Mouse (Mus musculus) lung, postnatal 14 days (tissue): ENCODE measurements at regions not wholly inside any gene's neighbourhood (a gene's known extent, or its start where the extent isn't known, plus 50 kb on each side); places are given as distances from the start of the nearest gene placed in this dataset.

Experiments used
- DNase-seq: peaks from one replicate; pipeline ENCODE4 v3.0.0; 2021

DNA sequence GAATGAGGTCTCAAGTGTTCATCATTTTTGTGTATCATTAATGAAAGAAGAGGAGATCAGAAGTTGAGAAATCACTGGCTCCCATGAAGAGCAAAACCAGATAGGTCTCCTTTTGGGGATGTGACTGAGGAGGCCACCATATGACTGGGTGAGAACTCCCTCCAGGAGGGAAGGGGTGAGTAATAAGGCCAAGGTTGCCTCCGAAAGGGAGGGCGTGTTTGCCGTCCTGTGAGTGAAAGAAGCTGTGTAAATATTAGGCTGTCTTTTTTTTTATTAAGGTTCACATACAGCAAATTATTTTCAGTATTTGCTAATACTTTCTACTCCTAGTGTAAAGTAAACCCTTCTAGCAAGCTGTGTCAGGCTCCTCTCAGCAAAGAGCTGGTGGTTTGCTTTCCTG is 116.7 kb upstream of the Pik3r1 start:
- DNase-seq, result no peak

DNA sequence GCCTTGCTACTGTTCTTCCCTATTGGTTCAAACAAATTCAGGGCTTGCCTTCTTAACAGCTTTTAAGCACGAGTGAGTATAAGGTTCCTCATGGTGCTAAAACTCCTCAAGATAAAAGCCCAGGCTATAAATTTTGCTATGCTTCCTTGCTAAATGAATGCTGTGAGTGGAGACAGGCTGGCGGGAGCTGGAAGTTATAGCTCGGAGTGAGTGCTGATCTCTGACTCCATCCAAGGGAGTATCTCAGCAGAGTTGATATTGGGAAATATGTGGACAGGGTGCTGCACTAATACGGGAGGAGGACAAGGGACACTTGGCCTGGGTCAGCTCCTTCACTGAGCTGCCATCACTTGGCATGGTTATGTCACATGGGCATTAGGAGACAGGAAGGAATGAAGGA is 123.5 kb upstream of the Pik3r1 start:
- DNase-seq, result no peak

DNA sequence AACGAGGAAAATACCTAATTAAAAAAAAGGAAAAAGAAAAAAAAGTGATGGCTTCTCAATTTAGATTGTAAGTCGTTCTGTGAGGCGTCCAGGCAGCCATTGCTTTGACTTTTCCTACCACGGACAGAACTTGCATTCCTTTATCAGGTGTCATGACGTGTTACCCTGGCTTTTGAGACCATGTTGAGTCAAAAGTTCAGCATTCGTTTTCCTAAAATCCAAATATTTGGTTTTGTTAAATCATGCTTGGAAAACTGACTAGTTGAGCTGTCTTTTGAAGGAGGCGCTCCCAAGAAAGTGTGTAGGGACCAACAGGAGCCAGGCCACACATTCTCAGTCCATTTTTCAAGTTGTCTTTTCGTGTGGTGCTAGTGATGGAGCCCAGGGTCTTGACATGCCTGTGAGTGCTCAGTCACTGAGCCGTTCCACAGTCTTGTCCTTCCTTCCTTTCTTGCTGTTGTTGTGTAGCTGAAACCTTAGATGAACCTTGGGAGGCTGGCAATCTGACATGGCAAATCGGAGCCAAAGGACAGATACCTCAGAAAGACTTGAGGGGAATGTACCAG is 125.1 kb upstream of the Pik3r1 start:
- DNase-seq, result no peak

DNA sequence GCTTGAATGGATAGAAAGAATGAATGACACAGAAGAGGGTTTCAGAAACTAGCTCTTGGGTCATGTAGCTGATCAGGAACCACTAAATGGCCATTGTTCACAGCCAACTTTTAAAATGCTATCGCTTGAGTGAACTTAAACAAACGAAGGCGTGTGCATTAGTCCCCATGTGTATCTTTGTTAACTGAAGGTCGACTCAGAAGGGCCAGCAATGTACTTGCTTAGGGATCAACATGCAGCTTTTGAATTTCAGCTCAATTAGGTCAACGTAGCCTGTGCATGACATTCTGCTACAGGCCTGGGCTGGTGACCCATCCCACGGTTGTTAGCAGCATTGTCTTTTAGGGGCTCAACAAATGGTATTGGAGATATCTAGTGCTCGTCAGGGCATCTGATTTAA is 127.1 kb upstream of the Pik3r1 start:
- DNase-seq, result no peak

DNA sequence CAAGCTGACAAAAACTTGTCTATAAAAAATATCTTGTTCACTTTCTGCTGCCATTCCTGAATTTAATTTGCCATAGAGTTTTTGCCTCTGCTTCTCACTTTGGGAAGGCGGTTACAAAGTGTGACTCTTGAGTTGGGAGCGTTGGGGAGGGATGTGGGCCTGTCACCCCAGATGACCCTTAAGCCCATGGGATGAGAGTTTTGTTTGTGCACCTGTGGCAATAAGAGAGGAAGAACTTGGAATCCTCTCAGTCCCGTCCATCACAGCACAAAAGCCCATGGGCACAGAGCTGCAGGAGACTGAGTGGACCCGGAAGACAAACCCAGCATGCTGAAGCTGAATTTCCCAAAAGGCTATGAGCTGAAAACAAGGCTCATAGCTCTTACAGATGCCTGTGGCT is 127.7 kb upstream of the Pik3r1 start:
- no peak for DNase-seq

DNA sequence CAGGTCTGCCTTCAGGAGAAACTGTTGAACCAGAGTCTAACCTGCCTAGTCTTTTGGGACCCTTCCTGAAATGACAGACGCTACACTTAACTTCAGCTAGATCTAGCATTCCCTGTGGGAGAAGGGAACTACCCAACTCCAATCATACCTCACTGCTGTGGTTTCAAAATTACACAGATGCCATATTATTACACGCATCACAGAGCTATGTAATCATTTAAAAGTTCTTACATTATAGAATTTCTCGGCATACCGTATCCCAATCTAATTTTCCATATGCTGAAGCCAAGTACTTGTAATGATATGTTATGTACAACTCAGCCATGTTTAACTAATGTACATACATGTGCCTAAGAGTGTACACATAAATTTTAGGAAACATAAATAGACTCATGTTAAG is 128.9 kb upstream of the Pik3r1 start:
- DNase-seq, result no peak

DNA sequence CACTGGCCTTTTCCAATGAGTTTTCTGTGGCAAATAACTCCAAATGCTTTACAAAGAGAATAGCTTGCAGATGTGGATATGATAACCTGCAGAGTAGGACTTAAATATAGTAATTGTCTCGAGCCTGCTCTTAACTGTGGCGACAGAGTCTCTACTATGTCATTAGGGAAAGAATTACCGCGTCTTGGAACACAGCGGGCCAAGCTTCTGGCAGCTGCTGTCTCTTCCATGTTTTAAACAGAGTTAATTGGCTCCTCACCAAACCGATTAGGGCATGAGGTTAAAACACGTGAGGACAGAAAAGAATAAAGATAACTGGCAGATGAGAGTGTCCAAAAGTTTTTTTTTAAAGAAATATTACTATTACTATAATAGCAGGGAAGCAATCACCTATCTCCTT is 134.2 kb upstream of the Pik3r1 start:
- DNase-seq, result no peak

DNA sequence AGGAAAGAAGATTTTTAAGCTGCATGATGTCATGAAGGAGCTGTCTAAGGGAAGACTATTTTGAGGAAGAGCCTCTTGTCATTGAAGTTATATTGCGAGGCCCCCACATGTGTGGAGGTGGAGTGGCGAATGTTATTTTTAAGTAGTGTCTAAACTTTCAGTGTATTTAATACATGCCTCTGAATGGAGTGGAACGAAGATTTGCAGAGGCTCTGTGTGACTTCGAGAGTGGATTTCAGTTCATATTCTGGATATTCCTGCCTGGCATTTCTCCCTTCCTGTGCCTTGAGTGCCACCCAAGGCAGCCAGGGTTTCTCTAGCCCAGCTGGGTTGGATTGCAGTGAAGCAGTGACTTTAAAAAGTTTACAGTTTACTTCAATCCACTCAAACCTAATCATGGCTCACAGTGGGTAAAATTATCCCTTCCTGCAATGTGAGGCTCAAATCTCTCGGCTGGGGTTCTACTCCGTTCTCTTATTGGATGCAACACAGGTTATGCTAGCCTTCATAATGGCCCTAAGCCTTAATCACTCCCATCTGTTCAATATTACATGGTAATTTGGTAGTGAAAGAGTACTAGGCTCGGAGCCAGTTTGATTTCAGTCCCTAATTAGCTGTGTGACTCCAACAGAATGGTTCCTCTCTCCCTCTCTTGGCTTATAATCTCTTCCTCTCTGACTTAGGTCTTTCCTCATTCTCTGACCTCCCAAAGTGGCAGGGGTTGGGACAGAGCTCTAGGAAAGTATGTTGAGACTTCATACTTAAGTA is 138.1 kb upstream of the Pik3r1 start:
- DNase-seq, result no peak

DNA sequence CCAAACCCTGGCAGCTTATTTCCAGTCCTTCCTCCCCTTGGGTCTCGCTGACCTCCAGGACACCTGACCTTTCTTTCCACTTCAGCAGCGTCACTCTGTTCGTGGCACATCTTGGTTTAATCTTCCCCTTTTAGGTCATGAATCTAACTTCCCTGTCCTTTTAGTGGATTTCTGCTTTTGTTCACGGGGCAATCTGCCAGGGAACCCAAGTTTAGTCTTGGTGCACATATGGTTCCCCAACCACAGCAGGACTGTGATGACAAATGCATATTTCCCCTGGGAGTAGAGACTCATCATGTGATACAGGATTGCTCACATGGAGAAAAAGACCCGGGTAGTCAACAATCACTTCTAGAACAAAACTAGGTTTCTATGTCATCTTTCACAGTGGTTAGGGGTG is 141.0 kb upstream of the Pik3r1 start:
- peak; percentile 17 for DNase-seq

DNA sequence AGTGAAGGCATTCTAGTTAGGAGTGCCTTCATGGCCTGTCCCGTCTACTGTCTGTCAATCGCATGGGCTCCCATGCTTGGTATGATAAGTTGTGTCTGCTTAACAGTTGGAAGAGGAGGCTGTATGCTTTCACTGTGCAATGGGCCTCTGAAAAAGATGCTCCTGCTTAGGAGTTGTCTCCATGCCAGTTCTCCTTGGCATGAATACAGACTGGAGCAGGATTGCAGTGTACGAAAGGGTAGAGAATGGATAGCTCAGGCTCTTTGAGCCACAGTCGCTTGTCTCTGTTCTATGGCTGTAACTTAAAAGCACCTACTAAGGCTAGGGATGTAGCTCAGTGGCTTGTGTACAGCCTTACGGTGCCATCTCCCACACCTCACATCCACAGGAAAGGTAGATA is 142.7 kb upstream of the Pik3r1 start:
- no peak for DNase-seq

DNA sequence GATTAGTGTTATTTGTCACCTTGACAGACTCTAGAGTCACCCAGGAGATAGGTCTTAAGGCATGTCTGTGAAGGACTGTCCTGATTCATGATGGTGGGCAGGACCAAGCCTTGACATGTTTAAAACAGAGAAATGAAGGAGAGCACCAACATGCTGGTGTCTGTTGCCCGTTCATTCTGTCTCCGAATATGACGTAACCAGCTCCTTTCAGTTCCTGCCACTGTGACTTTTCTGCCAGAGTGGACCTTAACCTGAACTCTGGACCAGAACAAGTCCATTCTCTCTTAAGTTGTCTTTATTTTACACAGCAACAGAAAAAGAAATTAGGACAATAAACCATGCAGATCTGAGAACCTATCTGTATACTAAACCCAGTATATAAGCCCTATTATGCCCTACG is 146.1 kb upstream of the Pik3r1 start:
- DNase-seq, result no peak

DNA sequence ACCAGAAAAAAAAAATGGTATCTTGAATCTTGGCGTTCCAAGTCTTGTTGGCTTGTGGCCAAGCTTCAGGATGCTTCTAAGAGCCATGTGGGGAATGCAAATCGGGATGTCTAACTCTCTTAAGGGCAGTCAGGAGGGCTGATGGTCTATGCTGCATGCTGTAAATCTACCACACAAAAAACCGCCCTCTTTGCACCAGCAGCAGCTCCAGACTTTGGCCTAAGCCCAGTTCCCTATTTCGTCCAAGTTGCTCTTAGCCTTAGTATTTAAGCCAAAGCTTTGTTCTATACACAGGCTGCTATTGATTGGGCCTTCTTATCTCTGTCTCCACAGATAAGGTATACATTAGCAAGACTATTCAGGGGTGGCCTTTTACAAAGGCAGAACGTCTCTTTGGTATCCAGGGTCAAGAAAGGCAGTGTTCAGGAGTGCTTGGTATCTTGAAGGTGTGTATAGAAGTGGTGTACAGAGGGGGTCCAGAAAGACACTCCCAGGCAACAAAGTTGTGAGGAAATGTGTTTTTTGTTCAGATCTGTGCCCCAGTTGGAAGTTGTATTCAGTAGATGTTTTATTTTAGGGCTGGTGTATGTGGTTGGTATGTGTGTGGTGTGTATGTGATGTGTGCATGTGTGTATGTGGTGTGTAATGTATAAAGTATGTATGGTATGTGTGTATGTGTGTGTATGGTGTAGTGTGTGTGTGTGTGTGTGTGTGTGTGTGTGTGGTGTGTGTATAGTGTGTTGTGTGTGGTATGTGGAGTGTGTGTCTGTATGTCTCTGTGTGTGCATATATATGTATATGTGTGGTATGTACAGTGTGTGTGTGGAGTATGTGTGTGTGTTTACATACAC is 146.9 kb upstream of the Pik3r1 start:
- peak; percentile 34 for DNase-seq

DNA sequence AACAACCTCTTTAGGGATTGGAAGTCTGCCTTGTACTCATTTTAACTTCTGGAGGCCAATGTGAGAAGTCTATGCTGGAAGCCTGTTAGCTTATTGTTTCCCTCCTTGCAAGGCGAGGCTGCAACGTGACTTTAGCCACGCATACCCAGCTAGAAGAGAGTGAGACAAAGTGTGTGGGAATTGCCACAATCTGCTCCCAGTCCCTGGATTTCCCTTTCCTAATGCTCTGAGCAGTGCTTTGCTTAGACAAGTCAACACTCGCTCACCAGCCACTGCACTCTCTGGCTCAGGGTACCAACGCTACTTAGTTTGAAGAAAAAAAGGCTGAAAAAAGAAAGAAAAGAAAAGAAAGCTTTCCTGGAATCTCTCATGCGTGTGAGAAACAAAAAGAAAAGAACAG is 147.5 kb upstream of the Pik3r1 start:
- DNase-seq, result peak; percentile 10

DNA sequence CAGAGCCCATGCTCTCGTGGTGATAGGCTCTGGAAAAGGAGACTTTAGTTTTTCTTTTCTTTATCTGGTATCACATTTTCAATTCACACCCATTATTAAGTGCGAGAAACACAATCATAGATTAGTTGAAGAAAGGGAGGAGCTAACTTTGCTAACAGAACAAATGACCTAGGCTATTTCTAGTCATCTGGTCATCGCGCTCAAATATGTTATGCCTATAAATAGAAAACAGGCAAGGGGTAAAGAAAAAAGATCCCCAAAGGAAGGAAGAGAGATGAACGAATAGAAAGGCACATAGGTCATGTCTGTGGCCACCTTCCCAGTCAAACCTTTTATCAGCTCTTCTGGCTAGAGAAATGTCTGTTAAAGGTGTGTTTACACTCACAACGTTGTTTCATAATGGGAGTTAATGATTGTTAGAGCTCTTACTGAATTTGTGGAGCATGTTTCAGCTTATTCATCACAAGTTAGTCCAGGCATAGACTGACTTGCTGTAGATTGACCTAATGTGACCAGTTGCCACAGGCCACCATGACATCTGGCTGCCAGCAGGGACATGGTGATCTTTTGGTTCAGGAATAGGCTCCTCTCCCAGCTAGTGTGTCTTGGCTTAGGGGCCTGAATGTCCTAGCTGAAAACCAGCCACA is 148.1 kb upstream of the Pik3r1 start:
- DNase-seq, result no peak

DNA sequence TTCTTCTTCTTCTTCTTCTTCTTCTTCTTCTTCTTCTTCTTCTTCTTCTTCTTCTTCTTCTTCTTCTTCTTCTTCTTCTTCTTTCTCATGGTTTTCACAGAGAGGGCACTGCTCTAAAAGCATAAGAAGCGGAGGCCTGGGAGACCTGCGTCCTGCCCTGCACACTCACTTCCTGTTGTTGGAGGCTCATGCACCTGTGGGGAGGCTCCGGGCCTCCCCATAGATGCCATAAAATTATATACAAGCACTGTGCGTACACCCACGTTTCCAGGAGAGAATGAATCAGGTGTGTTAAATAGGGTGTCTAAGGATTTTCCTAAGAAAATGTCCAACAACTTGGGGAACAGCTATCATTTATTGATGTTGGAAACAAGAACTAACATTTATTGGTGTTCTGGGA is 148.9 kb upstream of the Pik3r1 start:
- no peak for DNase-seq

DNA sequence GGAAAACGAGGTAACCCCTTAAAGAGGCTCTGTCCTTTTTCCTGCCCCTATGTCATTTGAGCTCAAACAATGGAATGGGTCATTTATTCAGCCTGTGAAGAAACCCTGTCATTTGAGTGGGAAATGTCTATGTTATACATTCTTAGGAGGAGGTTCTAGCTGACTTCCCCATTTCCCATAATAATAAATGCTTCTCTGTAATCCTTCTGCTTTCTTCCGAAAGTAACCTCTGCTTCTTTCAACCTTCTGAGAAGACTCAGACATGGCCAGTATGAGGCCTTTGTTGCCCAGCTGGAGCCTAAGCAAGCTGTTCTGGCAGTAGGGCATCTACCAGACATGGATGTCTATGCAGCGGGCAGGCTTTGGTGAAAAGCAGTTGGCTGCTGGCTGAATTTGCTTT is 150.2 kb upstream of the Pik3r1 start:
- no peak for DNase-seq

DNA sequence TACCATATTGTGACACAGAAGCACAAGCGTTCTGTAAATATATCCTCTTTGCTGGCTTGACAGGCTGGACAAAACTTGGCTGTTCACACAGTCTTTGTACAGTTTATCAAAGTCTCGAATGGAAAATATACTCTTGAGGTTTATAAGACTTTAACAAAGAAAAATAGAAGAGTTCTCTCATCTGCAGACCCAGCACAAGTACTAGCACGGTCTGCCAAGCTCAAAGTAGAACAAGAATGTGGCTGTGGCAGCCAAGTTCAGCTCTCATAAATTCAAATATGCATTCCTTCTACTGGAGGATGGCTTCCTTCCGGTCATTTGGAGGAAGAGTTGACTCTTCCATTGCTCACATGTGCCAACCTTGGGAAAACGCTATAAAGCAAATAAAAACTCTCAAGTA is 151.2 kb upstream of the Pik3r1 start:
- peak; percentile 34 for DNase-seq

DNA sequence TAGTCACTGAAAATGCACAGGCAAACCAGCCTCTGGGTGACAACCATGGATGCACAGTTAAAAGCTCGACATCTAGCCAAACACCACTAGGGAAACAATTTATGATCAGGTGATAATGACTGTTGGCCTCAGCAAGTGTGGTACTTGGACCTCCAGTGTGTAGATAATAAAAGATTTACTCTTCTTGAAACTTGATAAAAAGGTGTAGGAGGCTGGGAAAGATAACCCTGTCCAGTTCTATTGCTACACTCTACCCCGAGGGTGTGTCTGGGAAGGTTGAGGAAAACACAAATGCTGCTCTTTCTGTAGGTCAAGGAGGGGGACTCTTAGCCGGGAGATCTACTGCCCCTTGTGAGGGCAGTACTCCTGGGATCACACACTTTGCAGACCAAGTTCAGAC is 152.4 kb upstream of the Pik3r1 start:
- DNase-seq, result no peak

DNA sequence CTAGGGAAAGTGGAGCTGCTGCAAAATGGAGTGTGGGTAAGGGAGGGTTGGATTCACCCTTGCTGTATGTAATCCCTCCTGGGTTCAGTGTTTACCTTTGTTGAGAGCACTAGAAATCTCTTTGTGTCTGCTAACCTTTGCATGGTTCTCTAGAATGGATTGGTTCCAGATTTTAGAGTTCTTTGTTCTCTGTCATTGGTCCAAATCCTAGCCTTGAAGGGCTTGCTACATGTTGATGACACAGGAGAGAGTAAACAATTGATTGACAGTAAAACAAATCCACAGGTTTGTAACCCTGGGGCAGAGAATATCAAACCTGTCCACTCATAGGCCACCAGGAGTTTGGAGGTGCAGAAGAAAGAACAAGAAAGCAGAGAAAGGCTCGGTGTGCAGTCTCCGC is 156.6 kb upstream of the Pik3r1 start:
- no peak for DNase-seq

DNA sequence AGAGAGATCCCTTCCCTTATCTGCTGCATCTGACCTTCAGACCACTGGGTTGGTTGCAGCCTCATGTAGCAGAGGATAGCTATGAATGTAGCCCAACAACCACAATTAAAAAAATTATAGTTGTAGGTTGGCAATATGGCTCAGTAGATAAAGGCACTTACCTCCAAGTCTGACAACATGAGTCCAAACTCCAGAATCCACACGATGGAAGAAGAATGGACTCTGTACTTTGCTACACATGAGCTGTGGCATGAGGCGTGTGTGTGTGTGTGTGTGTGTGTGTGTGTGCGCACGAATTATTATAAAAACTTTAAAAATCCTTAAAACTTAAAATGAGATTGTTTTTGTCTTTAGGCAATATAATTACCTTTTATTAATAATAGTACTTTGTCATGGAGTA is 163.2 kb upstream of the Pik3r1 start:
- no peak for DNase-seq

DNA sequence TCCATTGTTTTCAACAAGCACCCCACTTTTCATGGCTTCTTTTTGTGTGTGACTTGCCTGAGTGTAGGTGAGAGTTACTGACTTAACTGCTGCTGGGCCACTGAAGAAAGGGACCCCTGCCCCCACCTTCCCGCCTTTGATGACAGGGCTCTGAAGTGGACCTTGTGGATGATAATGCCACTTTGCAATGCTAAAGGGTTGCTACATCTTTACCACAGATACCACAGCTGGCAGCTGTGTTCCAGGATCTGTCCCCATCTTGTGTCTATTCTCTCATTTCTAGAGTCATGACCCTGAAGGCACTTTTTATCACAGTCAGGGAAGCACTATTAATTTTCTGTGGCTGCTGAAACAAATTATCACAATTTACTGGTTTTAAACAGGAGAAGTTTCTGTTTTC is 163.9 kb upstream of the Pik3r1 start:
- DNase-seq, result no peak

DNA sequence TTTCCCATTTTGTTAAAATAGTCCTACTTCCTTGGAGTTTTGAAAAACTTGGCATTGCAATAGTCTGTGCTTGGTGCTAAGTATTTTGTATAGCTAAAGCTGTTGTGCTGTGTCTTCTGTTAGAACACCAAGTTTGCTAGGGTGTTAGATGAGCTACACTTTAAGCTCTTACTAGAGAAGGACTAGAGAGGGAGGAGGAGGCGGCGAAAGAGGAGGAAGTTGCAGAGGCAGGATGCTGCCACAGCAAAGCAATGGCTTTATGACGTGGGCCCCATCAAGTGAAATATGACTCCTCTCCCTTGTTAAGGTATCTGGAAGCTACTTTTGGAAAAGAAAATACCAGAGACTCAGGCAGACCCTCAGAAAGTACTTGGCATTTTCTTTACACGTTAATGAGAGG is 167.8 kb upstream of the Pik3r1 start:
- DNase-seq, result no peak

DNA sequence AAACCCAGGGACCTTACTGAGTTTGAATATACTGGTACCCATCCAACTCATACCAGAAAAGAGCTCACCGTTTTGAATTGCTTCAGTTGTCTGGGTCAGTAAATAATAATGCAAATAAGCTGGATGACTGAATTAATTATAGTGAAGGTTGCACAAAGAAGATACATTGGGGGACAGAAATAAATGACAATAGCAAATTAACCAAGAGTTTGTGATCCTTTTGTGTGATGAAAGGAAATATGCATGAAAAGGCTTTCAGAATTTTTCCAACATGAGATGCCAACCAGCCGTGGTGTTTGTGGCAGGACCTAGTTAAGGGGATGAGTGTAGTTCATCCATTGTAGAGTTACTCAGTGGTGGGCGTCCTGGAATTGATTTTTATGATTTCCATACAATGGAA is 186.5 kb upstream of the Pik3r1 start:
- DNase-seq, result no peak
